Mouse (Mus musculus): ENCODE data around the gene Spdye4b. TPM values are rescaled to one million over a fixed set of nuclear protein-coding genes. Genes with fewer than 3 reads are reported as not detected.
"Not testable (repeated sequence)": the region's sequence is repeated elsewhere in the genome, so short reads cannot be mapped to it uniquely, and the experiment has no call there.

Spdye4b gene
- polyA plus RNA-seq, 1 experiment from 2014 or later: not detected

DNA sequence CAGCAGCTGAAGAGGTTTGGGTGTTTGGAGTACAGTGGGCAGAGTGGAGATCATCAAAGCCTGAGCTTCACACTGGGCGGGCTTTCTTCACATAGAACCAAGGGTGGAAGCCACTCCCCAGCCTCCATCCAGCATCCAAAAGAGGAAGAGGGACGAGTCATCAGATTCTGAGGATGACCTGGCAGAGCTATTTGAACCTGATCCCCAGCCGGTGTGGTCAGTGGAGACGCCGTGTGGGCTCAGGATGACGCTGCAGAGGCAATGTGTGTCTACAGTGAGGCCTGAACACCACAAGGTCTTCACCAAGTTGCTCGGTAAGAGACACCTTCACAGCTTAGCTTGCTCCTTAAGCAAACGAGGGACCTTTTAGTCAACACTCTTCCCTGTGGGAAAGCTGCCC, 13.9 kb downstream of the Spdye4b start:
- H3K27ac ChIP-seq (ENCODE audit: low read depth, low read length); H3K4me2 ChIP-seq (ENCODE audit: low read depth, low read length); H3K36me3 ChIP-seq (ENCODE audit: control insufficient read depth, insufficient read depth, low read length); H3K4me1 ChIP-seq (ENCODE audit: control insufficient read depth, insufficient read depth, low read length); H3K4me3 ChIP-seq (ENCODE audit: low read depth, low read length); H3K27me3 ChIP-seq (ENCODE audit: control insufficient read depth, insufficient read depth, low read length); H3K9ac ChIP-seq (replicated peaks; ENCODE audit: low read depth, low read length); ATAC-seq (ENCODE audit: low read depth); H3K9me3 ChIP-seq (ENCODE audit: control insufficient read depth, low read length): not testable (repeated sequence)
- WGBS: 76% methylated on average over 8 of the region's 8 CpGs

GRCm38 (mm10) chr5:143195166-143195565, 14.3 kb downstream of the Spdye4b start:
- ATAC-seq (ENCODE audit: low read depth): no peak
- no peaks in the 10 kb centered on the region for H3K9me3 ChIP-seq (ENCODE audit: control insufficient read depth, low read length)
- no peaks in the 10 kb centered on the region for H3K4me1 ChIP-seq (ENCODE audit: control insufficient read depth, insufficient read depth, low read length)
- no peak overlapping the region for H3K4me2 ChIP-seq (ENCODE audit: low read depth, low read length)
- H3K4me3 ChIP-seq (ENCODE audit: low read depth, low read length): no peak overlapping the region
- H3K9ac ChIP-seq (replicated peaks; ENCODE audit: low read depth, low read length): no peak overlapping the region
- no peak overlapping the region for H3K27ac ChIP-seq (ENCODE audit: low read depth, low read length)
- WGBS: 83% methylated on average over 2 of the region's 2 CpGs
- H3K27me3 ChIP-seq (ENCODE audit: control insufficient read depth, insufficient read depth, low read length): no peaks in the 10 kb centered on the region
- no peaks in the 10 kb centered on the region for H3K36me3 ChIP-seq (ENCODE audit: control insufficient read depth, insufficient read depth, low read length)

- WGBS: 91% methylated on average over 4 of the region's 4 CpGs
These were observed 15.7 kb downstream of the Spdye4b start for GRCm38 (mm10) chr5:143196506-143196905.

GRCm38 (mm10) chr5:143205015-143205414, 24.2 kb downstream of the Spdye4b start:
- H3K4me1 ChIP-seq (ENCODE audit: control insufficient read depth, insufficient read depth, low read length): no peaks in the 10 kb centered on the region
- no peaks in the 10 kb centered on the region for H3K9me3 ChIP-seq (ENCODE audit: control insufficient read depth, low read length)
- H3K36me3 ChIP-seq (ENCODE audit: control insufficient read depth, insufficient read depth, low read length): no peaks in the 10 kb centered on the region
- H3K4me3 ChIP-seq (ENCODE audit: low read depth, low read length): no peak overlapping the region
- 74% methylated on average over 3 of the region's 3 CpGs for WGBS
- no peak overlapping the region for H3K4me2 ChIP-seq (ENCODE audit: low read depth, low read length)
- no peak overlapping the region for H3K27ac ChIP-seq (ENCODE audit: low read depth, low read length)
- H3K9ac ChIP-seq (replicated peaks; ENCODE audit: low read depth, low read length): no peak overlapping the region
- no peak for ATAC-seq (ENCODE audit: low read depth)
- no peaks in the 10 kb centered on the region for H3K27me3 ChIP-seq (ENCODE audit: control insufficient read depth, insufficient read depth, low read length)

More at GRCm38 (mm10) chr5:143196506-143196905, 15.7 kb downstream of the Spdye4b start:
- Histone ChIP-seq H3K4me1 (ENCODE audit: control insufficient read depth, insufficient read depth, low read length) (no peaks in the 10 kb centered on the region), H3K27ac (ENCODE audit: low read depth, low read length) (no peak overlapping the region), H3K4me3 (ENCODE audit: low read depth, low read length) (no peak overlapping the region), H3K9ac (replicated peaks; ENCODE audit: low read depth, low read length) (no peak overlapping the region), H3K4me2 (ENCODE audit: low read depth, low read length) (no peak overlapping the region), H3K9me3 (ENCODE audit: control insufficient read depth, low read length) (no peaks in the 10 kb centered on the region), H3K27me3 (ENCODE audit: control insufficient read depth, insufficient read depth, low read length) (no peaks in the 10 kb centered on the region), H3K36me3 (ENCODE audit: control insufficient read depth, insufficient read depth, low read length) (no peaks in the 10 kb centered on the region)
- no peak for ATAC-seq (ENCODE audit: low read depth)

DNA sequence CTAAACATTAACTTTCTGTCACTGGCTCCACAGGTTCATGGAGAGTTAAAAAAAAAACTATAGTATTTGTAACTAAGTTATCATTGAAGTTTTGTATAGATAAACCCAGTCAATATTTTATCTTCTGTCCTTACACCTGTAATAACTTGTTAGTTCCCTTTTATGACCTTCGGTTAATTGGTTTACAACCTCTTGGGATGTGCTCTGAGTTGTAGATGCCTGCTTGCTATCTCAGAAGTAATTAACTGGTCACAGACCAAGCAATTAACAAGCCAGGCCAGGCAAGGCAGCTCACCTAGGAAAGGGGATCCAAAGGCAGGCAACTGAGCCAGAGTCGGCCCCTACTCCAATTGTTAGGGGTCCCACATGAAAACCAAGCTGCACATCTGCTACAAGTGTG, 33.0 kb downstream of the Spdye4b start:
- no peak for ATAC-seq (ENCODE audit: low read depth)
- no peak overlapping the region for H3K4me2 ChIP-seq (ENCODE audit: low read depth, low read length)
- no peak overlapping the region for H3K27ac ChIP-seq (ENCODE audit: low read depth, low read length)
- no peaks in the 10 kb centered on the region for H3K27me3 ChIP-seq (ENCODE audit: control insufficient read depth, insufficient read depth, low read length)
- H3K9ac ChIP-seq (replicated peaks; ENCODE audit: low read depth, low read length): no peak overlapping the region
- 63% methylated on average over 2 of the region's 2 CpGs for WGBS
- H3K9me3 ChIP-seq (ENCODE audit: control insufficient read depth, low read length): no peaks in the 10 kb centered on the region
- no peaks in the 10 kb centered on the region for H3K4me1 ChIP-seq (ENCODE audit: control insufficient read depth, insufficient read depth, low read length)
- H3K36me3 ChIP-seq (ENCODE audit: control insufficient read depth, insufficient read depth, low read length): no peaks in the 10 kb centered on the region
- no peak overlapping the region for H3K4me3 ChIP-seq (ENCODE audit: low read depth, low read length)

DNA sequence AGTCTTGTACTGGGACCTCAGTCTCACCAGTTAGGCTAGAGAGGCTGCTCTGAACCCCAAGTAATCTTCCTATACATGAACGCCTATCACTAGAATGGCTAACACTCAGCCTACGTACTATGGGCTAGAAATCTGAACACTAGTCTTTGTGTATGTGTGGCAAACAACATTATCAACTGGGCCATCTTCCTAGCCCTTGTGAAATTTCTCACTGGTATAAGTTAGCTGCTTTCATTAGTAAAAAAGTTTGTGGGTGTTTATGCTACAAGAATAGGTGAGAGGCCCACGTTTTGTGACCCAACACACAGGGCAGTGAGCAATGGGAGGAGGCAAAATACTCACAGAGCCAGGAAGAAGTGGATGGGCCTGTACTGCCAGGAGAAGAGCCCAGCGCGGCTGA, 40.2 kb downstream of the Spdye4b start:
- 78% methylated on average over 5 of the region's 5 CpGs for WGBS
- Histone ChIP-seq H3K4me2 (ENCODE audit: low read depth, low read length) (no peak overlapping the region), H3K4me1 (ENCODE audit: control insufficient read depth, insufficient read depth, low read length) (no peaks in the 10 kb centered on the region), H3K36me3 (ENCODE audit: control insufficient read depth, insufficient read depth, low read length) (no peaks in the 10 kb centered on the region), H3K4me3 (ENCODE audit: low read depth, low read length) (no peak overlapping the region), H3K27me3 (ENCODE audit: control insufficient read depth, insufficient read depth, low read length) (no peaks in the 10 kb centered on the region), H3K9me3 (ENCODE audit: control insufficient read depth, low read length) (no peaks in the 10 kb centered on the region), H3K9ac (replicated peaks; ENCODE audit: low read depth, low read length) (no peak overlapping the region), H3K27ac (ENCODE audit: low read depth, low read length) (no peak overlapping the region)
- no peak for ATAC-seq (ENCODE audit: low read depth)

DNA sequence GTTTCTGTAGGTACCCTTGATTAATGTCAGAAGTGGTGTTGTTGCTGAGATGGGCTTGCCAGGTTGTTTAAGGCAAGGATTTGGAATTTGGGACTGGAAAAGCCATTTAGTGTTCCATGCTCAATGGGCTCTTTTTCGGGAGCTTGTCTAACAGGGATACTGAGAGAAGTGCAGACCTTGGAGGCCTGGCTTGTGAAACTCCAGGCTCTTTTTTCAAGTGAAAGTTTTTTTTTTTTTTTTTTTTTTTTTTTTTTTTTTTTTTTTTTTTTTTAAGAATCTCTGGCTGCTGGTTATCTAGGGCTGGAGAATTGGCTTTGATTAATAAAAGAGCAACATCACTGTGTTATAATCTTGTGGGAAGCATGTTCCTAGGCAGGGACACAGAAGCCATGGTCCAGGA, 41.5 kb downstream of the Spdye4b start:
- H3K27me3 ChIP-seq (ENCODE audit: control insufficient read depth, insufficient read depth, low read length): no peaks in the 10 kb centered on the region
- no peaks in the 10 kb centered on the region for H3K36me3 ChIP-seq (ENCODE audit: control insufficient read depth, insufficient read depth, low read length)
- no peak overlapping the region for H3K4me2 ChIP-seq (ENCODE audit: low read depth, low read length)
- 90% methylated on average over 1 of the region's 1 CpGs for WGBS
- H3K27ac ChIP-seq (ENCODE audit: low read depth, low read length): no peak overlapping the region
- no peak overlapping the region for H3K4me3 ChIP-seq (ENCODE audit: low read depth, low read length)
- ATAC-seq (ENCODE audit: low read depth): no peak
- H3K4me1 ChIP-seq (ENCODE audit: control insufficient read depth, insufficient read depth, low read length): no peaks in the 10 kb centered on the region
- no peaks in the 10 kb centered on the region for H3K9me3 ChIP-seq (ENCODE audit: control insufficient read depth, low read length)
- no peak overlapping the region for H3K9ac ChIP-seq (replicated peaks; ENCODE audit: low read depth, low read length)

- Histone ChIP-seq H3K4me1 (ENCODE audit: control insufficient read depth, insufficient read depth, low read length) (no peaks in the 10 kb centered on the region), H3K36me3 (ENCODE audit: control insufficient read depth, insufficient read depth, low read length) (no peaks in the 10 kb centered on the region), H3K4me2 (ENCODE audit: low read depth, low read length) (no peak within 1 kb of the TSS), H3K9ac (replicated peaks; ENCODE audit: low read depth, low read length) (no peak within 1 kb of the TSS), H3K27me3 (ENCODE audit: control insufficient read depth, insufficient read depth, low read length) (no peaks in the 10 kb centered on the region), H3K4me3 (ENCODE audit: low read depth, low read length) (no peak within 1 kb of the TSS), H3K9me3 (ENCODE audit: control insufficient read depth, low read length) (peaks cover 4% of the 10 kb centered on the region; the same call in 1 of the 2 replicates), H3K27ac (ENCODE audit: low read depth, low read length) (no peak within 1 kb of the TSS)
- ATAC-seq (ENCODE audit: low read depth): no peak
- WGBS: 90% methylated on average over 3 of the region's 3 CpGs
These were observed 46.0 kb downstream of the Spdye4b start, which contains the start of gene Spdye4a for GRCm38 (mm10) chr5:143226790-143227189. Gene Spdye4a (minus strand): TSS chr5:143226890.

- under 1% methylated on average over 58 of the region's 58 CpGs for WGBS
- peak; percentile 98 for ATAC-seq (ENCODE audit: low read depth)
These were observed 54.3 kb downstream of the Spdye4b start, which contains the start of gene Zfp12 for GRCm38 (mm10) chr5:143235028-143235693. Gene Zfp12 (plus strand): TSS chr5:143235163.

More at GRCm38 (mm10) chr5:143235028-143235693, 54.3 kb downstream of the Spdye4b start, which contains the start of gene Zfp12:
- peak within 1 kb of the TSS; percentile 90 for H3K9ac ChIP-seq (replicated peaks; ENCODE audit: low read depth, low read length)
- H3K4me3 ChIP-seq (ENCODE audit: low read depth, low read length): peak within 1 kb of the TSS; percentile 85
- peaks cover 3% of the 10 kb centered on the region; the same call in 1 of the 2 replicates for H3K36me3 ChIP-seq (ENCODE audit: control insufficient read depth, insufficient read depth, low read length)
- peak within 1 kb of the TSS; percentile 87 for H3K27ac ChIP-seq (ENCODE audit: low read depth, low read length)
- peaks cover 10% of the 10 kb centered on the region for H3K4me1 ChIP-seq (ENCODE audit: control insufficient read depth, insufficient read depth, low read length)
- no peaks in the 10 kb centered on the region for H3K27me3 ChIP-seq (ENCODE audit: control insufficient read depth, insufficient read depth, low read length)
- H3K4me2 ChIP-seq (ENCODE audit: low read depth, low read length): peak within 1 kb of the TSS; percentile 82
- H3K9me3 ChIP-seq (ENCODE audit: control insufficient read depth, low read length): no peaks in the 10 kb centered on the region

Measured in neural tube, embryonic 14.5 days (tissue).